Mouse (Mus musculus): Measurements from ENCODE around the gene Xpa.

Gene Xpa

DNA sequence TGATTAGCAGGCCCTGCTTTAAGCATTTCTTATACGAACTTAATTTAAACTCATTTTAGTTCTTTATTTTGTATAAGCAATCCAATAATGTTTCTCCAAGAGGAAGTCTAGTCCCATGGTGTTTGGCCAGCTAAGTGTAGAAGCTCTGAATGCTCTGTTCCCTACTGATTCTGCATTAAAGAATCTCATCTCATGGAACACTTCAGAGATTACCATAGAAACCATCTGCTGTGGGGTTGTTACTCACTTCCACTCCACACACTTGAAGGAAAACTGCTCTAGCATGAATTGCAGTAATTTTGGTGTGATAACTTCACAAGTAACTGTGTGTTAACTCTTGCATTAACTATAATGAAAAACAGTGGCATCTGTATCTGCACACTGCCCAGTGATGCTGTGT is 49.2 kb downstream of the Xpa start:
- DNase-seq (ENCODE audit: low spot score) = no peak

DNA sequence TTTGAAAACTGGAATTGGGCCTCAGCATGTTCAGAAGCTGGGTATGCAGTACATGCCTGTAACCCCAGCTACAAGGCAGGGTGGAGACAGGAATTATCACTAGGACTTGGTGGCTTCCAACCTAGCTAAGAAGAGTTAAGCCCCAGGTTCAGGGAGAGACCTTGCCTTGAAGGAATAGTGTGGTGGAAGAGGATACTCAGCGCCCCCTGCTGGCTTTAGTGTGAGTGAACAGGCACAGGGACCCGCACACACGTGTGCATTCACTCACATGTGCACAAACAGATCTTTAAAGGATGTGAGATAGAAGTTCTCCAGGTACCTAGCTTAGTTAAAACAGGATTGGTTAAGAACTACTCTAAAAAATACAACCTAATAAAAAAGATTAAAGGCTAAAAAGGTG is 51.8 kb downstream of the Xpa start:
- no peak for DNase-seq (ENCODE audit: low spot score)

- DNase-seq (ENCODE audit: low spot score) = peak; percentile 63
Measured at GRCm38 (mm10) chr4:46138287-46139222, 57.6 kb downstream of the Xpa start, which contains the start of the genes Ncbp1 and Tstd2. TSS of gene Ncbp1 (plus strand) at chr4:46138613. TSS of gene Tstd2 (minus strand) at chr4:46138694.

GRCm38 (mm10) chr4:46137629-46138286 is 58.4 kb downstream of the Xpa start:
- DNase-seq (ENCODE audit: low spot score) = no peak

DNA sequence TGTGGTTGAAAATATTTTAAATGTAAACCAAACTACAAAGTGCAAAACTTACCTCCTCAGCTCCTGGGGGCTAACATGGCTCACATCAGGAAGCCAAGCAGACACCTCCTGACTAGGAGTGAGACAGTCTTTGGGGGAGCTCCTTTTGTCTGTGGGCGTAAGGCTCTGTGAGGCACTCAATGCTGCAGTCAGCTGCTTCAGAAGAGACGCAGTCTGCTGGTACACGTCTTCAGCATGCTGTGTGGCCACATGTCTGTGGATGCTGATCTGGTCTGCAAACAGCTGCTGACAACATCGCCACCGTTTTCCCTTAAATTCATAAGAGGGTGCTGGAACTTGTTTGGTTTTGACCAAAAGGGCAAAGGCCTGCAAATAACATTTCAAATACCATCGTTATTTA is 64.3 kb downstream of the Xpa start:
- no peak for DNase-seq (ENCODE audit: low spot score)

- DNase-seq (ENCODE audit: low spot score) = no peak
Measured at GRCm38 (mm10) chr4:46130221-46130620, 65.9 kb downstream of the Xpa start.

DNA sequence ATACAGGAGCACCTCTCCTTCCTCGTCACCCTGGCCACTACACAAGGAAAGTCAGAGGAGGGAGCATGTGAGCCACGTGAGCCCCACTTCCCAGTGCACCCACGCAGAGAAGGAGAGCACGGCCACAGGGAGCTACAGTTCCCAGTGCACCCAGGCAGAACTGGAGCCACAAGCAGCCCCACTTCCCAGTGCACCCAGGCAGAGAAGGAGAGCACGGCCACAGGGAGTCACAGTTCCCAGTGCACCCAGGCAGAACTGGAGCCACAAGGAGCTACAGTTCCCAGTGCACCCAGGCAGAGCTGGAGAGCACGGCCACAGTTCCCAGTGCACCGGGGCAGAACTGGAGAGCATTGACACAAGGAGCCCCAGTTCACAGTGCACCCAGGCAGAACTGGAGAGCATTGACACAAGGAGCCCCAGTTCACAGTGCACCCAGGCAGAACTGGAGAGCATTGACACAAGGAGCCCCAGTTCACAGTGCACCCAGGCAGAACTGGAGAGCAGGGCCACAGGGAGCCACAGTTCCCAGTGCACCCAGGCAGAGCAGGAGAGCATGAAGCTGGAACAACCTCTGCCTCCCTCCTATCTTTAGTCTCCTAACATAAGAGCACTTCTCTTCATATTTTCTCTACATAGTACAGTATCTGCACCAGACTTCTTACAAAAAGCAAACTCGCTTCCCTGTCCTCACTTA is 66.7 kb downstream of the Xpa start:
- no peak for DNase-seq (ENCODE audit: low spot score)

GRCm38 (mm10) chr4:46126541-46126940 is 69.6 kb downstream of the Xpa start:
- DNase-seq (ENCODE audit: low spot score) = no peak

DNA sequence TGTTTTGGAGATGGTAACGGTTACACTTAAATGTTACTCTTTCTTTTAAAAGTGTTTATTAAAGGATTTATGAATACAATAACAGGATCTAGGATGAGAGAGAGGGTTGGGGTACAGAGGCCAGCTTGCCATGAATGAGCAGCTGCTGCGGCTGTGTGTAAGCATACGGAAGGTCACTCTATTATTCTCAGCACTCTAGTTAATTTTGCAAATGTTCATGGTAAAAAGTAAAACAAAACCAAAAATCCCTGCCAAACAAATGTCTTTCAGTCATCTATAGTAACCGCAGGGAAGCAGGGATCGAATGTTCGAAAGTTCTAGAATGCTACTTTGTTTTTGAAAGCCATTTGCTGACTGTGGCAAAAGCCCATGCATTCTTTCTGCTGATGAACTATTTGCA is 72.8 kb downstream of the Xpa start:
- DNase-seq (ENCODE audit: low spot score) = no peak

GRCm38 (mm10) chr4:46120767-46121166 is 75.3 kb downstream of the Xpa start:
- no peak for DNase-seq (ENCODE audit: low spot score)

DNA sequence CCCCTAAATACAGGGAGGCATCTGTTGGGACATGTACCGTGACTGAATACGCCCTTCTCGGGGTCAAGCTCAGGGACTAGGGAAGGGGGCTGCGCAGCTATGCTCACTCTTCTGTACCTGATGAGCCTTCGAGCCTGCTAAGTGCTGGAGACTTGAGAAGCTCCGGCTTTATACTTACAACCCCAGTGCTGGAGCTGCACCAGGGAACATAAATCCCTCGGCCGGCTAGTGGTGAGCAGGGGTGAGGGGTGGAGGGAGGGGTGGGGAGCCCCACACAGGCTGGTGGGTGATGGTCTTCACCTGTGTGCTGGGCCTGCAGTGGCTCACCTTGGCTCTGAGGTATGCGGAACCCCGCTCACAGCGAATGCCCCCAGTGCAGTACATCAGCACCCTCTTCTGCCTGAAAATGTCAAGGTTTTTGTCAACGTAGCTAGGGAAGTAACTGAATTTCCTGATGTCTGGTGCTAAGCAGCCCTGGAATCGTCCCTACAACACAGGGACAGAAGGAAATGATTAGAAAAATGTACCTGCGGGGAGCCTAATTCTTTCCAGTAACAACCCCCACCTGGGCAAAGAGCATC is 76.5 kb downstream of the Xpa start:
- no peak for DNase-seq (ENCODE audit: low spot score)

DNA sequence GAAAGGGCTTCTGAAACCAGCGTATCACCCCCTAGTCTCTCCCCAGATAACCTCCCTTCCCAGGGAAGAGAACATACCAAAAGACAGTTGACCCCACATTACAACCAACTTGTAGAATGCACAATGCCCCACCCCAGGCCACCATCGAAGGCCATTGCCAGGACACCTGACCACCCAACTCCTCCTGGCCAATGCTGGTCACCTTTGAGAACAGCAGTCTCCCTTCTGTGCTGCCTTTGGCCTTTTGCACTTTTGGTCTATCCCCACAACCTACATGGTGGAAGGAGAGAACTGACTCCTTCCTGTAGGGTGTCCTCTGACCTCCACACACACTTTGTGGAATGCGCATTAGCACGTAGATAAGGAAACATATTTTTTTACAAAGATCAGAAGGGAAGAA is 78.6 kb downstream of the Xpa start:
- DNase-seq (ENCODE audit: low spot score) = no peak

DNA sequence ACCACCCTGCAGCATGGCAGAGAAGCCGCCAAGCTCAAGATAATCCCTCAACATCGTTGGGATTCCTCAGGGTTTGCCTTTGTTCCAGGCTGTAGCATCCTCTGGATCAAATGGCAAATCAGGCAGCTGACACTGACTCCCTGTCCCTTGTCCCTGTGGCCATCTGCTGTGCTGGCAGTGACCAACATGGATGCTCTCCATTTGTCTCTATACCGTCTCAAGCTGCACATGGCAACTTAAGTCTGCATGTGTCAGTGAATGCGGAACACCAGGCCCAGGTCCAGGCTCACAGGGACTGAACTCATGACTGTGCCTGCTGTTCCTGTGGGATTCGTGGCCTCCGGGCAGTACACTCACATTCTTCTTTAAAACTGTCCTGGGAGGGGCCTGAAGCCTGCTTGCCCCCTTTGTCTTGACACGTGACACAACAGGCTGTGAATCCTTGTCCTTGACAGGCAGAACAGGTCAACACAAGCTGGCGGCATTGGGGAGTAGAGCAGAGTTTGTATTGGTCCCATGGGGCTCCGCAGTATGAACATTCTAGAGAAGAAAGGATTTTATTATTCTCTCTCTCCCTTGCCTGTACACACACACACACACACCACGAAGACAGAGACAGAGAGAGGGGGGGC is 79.5 kb downstream of the Xpa start:
- DNase-seq (ENCODE audit: low spot score) = no peak

GRCm38 (mm10) chr4:46115308-46115707 is 80.8 kb downstream of the Xpa start:
- no peak for DNase-seq (ENCODE audit: low spot score)

DNA sequence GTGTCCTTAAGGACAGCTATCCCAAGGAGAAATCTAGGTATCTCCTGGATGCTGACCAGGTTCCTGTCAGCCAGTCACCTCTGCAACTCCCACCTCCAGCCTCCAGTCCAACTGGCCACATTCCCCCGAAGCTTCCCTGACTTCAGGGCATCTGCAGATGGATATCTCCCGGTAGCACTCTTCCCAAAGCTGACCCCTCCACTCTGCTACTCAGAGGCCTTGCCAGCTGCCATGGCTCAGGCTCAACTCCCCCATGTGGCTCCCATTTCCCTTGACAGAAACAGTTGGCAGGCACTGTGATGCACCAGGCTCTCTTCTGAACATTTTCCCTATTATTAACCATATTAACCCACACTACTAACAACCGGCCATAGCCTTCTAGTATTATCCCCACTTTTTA is 84.8 kb downstream of the Xpa start:
- DNase-seq (ENCODE audit: low spot score) = no peak

DNA sequence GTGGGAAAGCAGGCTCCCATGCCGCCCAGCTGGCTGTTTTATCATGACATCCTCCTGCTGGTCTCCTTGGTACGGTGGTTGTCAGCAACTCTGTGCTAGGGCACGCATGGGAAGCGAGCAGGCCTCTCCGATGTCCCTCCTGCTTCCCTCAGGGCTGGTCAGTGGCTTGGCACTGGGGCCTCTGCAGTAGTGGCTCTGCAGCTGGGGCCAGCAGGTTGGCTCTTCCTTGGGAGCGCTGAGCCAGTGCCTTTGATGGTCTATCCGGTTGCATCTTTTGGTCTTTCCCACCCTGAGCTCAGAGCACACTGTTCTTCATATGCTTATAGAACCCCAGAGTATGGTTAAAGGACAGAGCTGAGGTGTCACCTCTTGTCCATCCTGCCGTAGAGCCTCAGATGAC is 86.0 kb downstream of the Xpa start:
- no peak for DNase-seq (ENCODE audit: low spot score)
